Mouse (Mus musculus) heart, postnatal 4 days (tissue): Measurements from ENCODE around the gene Pkn2. TPM values are rescaled to one million over a fixed set of nuclear protein-coding genes. Genes with fewer than 3 reads are reported as not detected.

Experiments used
- DNase-seq: peaks from one replicate; pipeline ENCODE4 v3.0.0; 2021
- total RNA-seq, 2 experiments: library from RNA; stranded (reverse); gene quantifications; 2 replicates each; pipeline ENCODE4 v1.2.3; 2021

Gene Pkn2
- total RNA-seq, 2 experiments from 2014 or later: 53.1 to 56.4 TPM

DNA sequence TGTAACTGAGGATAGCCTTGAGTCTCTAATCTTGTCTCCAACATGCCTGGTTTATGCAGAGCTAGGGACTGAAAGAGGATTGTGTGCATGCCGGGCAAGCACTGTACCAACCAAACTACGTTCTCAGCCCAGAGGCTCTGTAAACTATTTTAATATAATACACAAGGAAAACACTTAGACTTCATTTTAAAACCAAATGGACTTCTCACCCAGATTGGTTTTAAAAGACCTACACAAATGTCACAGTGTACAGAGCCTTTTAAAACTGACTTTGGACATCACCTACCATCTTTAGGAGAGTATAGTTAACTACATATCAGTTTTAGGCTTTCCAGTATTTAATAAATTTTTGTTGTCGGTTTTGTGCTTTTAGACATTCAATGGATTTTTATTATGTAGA, 48.9 kb downstream of the Pkn2 start:
- DNase-seq: no peak

DNA sequence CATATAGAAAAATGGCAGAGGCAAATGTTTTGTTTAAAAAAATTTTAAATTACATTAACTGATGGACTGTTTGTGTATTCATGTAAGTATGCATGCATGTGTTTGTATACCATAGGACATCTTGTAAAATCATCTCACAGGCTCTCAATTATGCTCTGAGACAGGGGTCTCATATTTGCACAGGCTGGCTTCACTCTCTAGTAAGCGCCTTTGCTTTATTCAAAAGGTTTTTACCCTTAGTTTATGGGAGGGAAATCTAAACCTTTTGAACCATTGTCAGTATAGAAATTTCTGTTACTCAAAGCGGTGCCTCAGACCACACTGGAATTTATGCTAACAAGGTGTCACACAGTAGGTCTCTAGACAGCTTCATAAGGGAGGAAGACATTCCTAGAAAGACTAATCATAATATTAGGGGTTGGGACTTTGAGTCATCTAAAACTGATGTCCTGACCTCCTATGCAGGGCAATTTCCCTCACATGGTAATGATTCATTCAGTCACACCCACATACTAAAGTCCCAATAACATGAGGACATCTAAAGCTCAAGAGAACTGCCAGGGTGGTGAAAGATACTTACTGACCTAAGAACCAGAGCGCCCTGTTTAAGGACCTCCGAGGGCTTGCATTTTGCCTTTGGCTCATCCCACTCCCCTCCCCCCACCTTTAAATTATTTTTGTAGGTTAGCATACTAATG, 55.2 kb downstream of the Pkn2 start:
- DNase-seq: no peak

DNA sequence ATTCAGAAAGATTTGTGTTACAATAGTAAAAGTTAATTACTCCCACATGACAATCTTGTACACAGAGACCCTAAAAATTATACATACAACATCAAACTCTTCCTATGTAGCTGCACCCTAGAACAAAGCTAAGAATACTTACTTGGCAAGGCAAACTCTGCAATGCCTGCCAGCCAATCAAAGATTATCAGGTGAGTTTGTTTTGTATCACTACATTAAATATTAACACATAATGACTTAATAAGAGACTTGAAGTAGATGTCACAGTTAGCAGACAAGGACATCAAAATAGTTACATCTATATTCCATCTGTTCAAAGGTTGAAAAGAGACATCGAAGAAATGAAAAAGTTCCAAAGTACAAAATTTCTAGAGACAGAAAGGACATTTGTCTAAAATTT, 58.2 kb downstream of the Pkn2 start:
- DNase-seq: no peak

DNA sequence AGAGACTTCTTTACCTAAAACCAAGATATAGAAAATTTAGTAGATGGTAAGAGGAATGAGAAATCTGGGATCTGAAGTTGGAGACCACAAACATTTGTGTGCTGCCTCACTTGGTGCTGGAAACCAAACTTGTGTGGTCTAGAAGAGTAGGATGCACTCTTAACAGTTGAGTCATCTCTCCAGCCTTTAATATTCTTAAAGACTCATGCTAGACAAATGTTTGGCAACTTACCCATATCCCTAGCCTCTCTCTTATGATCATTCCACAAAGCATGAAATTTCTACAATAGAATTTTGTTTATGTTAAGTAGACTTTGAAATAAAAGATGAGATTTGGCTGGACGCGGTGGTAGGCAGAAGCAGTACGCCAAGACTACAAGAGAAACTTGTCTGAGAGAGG, 64.3 kb downstream of the Pkn2 start:
- no peak for DNase-seq

DNA sequence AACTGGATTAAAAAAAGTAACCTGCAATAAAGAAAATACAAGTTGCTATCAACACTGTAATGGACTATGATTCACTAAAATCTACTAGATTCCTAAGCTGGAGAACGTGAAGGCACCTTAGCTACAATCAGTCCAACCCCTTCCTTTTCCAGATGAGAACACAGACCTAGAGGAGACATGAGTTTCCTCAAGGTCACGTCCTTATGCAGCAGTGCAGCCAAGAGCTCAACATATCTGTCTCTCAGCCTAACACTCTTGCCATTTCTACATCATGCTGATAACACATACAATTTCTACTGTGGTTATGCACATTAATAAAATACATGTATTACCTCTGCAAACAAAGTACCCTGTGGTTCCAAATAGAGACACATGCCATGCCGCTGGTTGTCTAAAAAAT, 70.2 kb downstream of the Pkn2 start:
- DNase-seq: no peak

GRCm38 (mm10) chr3:142795587-142795986, 86.2 kb downstream of the Pkn2 start:
- no peak for DNase-seq

DNA sequence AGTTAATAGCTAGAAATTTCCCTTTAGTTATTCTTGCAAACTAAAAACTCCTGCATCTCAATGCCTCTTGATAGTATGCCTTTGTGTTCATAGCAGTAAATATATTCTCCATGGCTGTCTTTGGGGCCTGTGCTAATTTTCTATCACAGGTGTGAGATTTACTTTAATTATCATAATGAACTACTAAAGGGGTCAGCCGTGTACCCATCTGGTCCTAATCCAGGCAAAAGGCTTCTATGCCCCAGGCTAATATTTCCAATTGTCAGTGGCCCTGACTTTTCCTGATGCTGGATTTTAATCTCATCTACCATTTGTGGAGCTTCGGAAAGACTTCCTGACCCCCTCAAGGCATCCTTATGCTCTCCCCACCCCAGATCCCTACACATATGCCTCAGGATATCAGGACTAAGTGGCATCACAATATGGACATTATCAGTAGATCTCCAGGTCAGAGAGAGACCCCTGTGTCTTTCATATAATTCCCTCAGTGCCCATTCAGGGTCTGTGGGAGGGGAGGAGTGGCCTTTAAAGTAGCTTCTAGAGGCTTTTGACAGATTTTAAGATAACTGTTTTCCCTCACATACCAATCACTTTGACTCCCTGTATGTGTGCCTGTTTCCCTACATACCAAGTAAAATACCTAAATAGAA, 95.3 kb downstream of the Pkn2 start:
- DNase-seq: no peak

- DNase-seq: no peak
Observed at GRCm38 (mm10) chr3:142777227-142777626, 104.6 kb downstream of the Pkn2 start.

- DNase-seq: no peak
Observed at GRCm38 (mm10) chr3:142773538-142774191, 108.1 kb downstream of the Pkn2 start.

DNA sequence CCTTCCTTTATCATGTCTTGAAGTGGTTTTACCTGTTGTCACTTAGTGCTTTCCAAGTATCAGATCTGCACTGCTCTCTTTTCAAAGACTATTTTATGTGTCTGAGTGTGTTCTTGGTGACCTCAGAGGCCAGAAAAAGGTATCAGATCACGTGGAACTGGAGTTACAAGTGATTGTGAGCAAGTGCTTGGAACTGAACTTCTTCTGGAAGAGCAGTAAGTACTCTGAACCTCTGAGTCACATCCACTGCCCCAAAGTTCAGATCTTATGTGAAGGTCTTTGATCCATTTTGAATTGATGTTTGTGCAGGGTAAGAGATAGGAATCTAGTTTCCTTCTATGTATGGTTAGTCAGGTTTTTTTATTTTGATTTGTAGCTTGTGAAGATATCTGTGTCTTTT, 111.3 kb downstream of the Pkn2 start:
- no peak for DNase-seq

GRCm38 (mm10) chr3:142768498-142768897, 113.3 kb downstream of the Pkn2 start:
- no peak for DNase-seq

GRCm38 (mm10) chr3:142765778-142766165, 116.0 kb downstream of the Pkn2 start:
- DNase-seq: no peak

DNA sequence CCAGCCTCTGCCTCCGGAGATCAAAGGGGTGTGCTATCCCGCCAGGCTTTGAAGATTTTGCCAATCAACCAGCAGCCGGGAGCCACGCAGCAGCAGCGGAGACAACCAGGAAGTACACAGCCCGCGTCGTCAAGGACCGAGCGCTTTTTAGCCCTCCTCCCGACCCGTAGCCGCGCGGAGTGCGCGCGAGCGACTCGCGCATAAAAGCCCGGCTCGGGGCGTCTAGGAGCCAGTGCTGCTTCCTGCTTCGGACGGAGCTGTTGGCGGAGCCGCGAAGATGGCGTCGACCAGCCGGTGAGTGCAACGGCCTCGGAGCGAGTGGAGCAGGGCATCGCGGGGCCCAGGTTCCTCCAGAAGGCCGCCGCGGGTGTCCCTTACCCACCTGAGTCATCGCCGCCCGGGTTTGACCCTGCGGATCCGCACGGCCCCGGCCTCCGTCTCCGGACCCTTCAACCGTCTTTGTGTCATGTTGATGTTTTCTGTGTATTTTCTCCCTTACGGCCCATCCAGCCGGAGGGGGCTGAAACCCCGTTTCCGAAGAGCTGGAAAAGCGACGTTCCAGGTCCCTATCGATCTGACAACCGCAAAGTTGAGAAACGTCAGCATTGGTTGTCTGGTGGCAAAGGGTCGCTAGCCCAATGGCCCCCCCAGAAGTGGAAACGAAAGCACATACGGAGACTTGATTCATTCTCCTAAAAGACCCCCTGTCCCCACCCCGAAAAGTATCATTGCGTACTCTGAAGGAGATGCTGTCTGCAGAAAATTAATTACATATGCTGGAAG, 116.6 kb downstream of the Pkn2 start, which contains the start of gene Gtf2b:
Gtf2b (plus strand) TSS at position 51 of the 783 bp plus-strand sequence.
- DNase-seq: peak; percentile 96

- no peak for DNase-seq
Observed at GRCm38 (mm10) chr3:142760356-142760755, 121.4 kb downstream of the Pkn2 start.

DNA sequence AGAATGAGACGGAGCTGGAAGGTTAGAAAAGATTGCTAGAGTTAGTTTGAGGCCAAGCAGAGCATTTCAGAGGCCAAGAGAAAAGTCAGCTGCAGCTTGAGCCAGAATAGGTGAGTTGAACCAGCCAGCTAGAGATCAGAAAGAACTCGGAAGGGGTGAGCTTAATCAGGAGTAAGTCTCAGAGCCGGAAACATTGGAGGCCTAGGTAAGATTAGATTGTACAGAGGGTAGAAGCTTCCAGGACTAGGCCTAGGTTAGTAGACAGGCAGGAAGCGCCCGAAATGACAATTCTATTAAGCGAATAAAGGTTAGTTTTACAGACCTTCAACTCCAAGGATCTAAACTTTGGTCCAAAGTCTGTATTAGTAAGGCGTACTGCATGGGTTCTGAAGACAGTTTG, 123.2 kb downstream of the Pkn2 start:
- DNase-seq: no peak

DNA sequence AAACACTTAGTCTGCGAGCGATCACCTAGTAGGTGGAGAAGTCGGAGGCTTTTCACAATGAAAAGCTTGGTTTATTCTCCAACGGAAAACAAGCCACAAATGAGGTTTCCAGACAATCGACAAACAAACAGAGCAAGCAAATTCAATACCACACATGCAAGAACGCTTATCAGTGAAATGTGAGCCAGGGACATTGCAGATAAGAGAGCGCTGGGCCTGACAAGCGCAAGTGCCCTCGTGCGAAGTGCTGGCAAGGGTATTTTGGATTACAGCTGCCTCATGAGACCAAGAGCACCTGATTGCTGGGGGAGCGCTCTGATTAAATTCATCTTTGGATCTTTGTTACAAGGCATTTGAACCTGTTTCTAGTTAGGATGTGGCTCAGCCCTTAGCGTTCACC, 124.0 kb downstream of the Pkn2 start:
- peak; percentile 41 for DNase-seq

GRCm38 (mm10) chr3:142755132-142755867, 126.5 kb downstream of the Pkn2 start:
- no peak for DNase-seq

- no peak for DNase-seq
Observed at GRCm38 (mm10) chr3:142749131-142749530, 132.7 kb downstream of the Pkn2 start.

DNA sequence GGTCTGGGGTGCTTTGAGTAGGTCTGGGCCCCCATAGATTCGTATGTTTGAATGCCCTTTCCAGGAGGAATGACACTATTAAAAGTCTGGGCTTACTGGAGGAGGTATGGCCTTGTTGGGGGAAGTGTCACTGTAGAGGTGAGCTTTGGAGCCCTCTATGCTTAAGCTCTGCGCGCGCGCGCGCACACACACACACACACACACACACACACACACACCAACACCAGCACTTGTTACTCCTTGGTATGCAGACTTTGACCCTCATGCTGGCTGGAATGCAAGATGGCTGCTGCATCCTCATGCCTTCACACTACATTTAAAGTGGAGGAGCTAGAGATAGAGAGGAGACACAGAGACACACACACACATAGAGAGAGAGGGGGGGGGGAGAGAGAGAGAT, 134.1 kb downstream of the Pkn2 start:
- DNase-seq: no peak

GRCm38 (mm10) chr3:142745076-142745475, 136.7 kb downstream of the Pkn2 start:
- no peak for DNase-seq

DNA sequence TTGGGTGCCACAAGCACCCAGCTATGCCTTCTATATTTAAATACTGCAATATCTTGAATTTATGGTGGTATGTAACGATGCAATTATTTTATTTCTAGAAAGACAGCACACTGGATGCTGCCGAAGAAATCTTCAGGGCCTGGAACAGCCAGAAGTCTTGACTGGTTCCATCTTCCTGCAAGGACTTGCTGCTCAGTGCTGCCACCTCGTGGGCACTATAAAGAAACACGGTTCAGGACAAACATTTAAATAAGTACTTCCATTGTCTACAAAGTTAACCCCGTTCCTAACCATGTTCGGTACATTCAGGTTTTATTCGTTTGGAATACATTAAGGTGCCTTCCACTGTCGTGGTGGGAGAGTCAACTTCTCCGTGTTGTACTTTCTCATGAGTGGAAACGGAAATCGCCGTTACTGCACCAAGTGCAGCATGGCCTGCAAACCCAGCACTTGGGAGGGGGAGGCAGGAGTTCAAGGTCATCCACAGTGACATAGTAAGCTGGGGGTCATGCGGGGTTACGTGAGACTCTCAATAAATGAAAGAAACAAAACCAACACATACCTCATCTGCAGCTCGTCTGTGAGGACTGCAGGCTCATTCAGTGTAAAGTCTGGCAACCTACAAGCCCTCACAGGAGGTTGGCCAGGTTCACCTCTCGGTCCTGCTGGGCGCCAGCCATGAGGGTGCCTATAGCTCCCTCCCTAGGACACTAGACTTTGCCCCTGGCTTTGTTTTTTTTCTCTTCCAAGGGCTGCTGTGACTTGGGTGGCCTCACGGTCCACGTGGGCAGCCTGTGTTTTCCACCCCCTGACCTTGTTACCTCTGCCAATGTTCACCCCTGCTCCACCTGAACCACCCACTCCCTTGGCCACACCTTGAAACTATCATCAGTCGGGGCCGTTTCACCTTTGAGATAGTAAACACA, 137.6 kb downstream of the Pkn2 start:
- peak; percentile 37 for DNase-seq
